Mouse (Mus musculus) T-helper 1 cell (primary cell): ENCODE data around the gene Leng1.

Experiments
- in situ Hi-C: fragments of 300-600 bp; cut with MboI, MseI; formaldehyde crosslinking; loops from one replicate; pipeline ENCODE4 v1.15.1; 2025; ENCODE audit warnings: high pct_unique_total_duplicates

Gene Leng1

DNA sequence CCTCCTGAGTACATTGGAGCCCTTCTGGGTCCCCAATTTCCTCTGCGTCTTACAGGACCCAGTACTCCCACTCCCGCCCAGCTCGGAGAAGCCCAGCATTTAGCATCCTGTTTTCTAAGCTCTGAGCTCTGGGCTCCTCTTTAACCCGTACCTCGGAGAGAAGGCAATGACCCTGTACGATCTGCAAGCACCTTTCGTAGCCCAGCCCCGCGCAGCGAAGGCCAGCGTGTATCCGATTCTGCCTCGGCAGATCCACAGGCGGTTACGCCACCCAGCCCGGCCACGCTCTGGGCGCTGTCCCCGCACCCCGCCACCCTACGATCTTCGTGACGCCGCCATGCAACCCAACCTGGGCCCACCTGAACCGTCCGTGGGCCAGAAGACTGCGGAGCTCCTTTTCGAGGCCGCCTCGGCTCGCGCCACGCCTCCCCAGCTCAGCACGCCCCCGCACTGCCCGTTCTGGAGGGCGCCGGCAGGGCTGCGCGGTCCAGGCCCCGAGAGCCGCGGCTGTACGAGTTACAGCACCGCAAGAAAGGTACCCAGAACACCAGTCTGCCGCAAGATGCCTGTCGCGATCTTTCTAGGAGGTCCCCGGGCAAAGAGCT lies 26.8 kb upstream of the Leng1 start, which contains the start of gene Tsen34:
Gene Tsen34 (plus strand): TSS at position 482 of the 605 bp plus-strand sequence.
- in situ Hi-C loops = no loop called here

DNA sequence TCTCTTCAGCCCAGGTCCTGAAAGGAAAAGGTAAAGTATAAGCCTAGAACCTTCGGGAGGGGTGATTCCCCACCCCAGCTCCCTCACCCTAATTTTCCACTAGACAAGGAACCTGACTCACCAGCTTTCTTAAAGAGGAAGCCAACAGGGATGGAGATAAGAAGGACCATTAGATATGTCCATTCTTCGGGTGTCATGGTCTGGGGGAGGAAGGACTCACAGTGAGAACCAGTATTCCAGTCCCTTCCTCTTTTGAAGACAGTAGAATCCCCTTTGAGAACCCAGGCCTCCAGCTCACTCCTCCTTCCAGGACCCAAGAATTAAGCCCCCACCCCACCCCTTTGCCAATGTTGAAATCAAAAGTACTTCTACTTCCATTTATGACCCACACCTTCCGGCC lies 26.3 kb upstream of the Leng1 start:
- in situ Hi-C loops = no loop called here

GRCm38 (mm10) chr7:3685400-3686187 lies 20.0 kb upstream of the Leng1 start:
- in situ Hi-C loops = no loop called here

DNA sequence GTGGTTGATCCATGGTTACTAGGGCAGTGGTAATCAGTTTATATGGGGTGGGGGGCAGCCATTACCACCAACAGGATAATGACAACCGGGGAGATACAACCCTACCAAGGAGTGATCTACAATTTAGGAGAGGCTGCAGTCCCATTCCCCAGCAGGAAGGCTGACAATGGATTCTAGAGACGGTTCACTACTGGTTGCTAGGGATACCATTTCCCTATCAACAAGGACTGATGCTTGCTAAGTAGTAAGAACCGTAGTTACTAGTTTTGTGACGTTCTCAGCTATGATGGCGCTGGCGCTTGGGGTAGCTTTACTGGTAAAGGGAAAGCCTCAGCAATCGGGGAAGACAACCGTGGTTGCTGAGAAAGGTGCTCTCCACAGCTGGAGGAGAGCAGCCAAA lies 19.1 kb upstream of the Leng1 start:
- in situ Hi-C loops = no loop called here

GRCm38 (mm10) chr7:3683908-3684550 lies 18.4 kb upstream of the Leng1 start:
- in situ Hi-C loops = no loop called here

GRCm38 (mm10) chr7:3677342-3677741 lies 11.7 kb upstream of the Leng1 start, which contains the start of gene Tmc4:
TSS of gene Tmc4 (minus strand) at chr7:3677553.
- in situ Hi-C loops = no loop called here

- in situ Hi-C loops = no loop called here
Observed at GRCm38 (mm10) chr7:3676371-3676770, 10.7 kb upstream of the Leng1 start.

DNA sequence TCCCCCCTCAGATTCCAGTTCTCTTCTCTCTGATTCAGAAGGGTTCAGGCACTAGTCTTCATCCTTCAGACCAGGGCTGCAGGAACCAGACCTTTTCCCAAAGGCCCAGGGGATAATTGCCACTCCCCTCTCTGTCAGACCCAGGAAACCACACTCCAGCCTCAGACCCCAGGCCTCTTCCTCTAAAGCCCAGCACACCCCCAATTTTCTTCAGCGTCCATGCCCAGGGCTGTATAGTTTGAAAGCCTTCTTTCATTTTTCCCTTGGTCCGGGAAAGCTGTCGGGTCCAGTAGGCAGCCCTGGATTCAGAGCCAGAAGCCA lies 9.5 kb upstream of the Leng1 start:
- in situ Hi-C loops = no loop called here

- in situ Hi-C loops = no loop called here
Observed at GRCm38 (mm10) chr7:3674507-3675227, 9.0 kb upstream of the Leng1 start.

GRCm38 (mm10) chr7:3666921-3667391 lies 1.3 kb upstream of the Leng1 start:
- in situ Hi-C loops = no loop called here

DNA sequence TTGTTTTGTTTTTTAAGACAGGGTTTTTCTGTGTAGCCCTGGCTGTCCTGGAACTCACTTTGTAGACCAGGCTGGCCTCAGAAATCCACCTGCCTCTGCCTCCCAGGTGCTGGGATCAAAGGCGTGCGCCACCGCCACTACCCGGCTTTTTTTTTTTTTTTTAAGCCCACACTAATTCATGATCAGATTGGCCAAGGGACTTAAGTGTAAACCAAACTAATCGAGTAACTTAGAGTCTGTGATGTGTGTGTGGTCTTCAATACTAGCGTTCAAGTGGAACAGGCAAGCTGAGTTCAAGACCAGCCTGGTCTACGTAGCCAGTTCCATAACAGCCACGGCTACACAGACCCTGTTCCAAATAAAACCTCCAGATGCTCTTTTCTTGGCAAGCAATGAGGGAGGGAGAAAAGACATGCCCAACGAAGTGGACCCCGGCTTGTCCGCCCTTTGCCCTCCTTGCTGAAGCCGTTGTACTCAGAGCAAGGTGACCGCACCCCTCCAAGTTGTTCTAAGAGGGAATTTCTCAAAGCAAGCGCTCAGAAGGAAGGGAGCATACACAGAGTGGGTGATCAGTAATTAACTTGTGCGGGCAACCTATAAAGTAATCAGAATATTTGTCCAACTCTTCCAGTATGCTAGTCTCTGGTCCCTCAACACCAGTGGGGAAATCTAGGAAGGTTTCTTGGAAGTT lies 971 bp downstream of the Leng1 start:
- in situ Hi-C loops = no loop called here

GRCm38 (mm10) chr7:3658578-3658977 lies 7.1 kb downstream of the Leng1 start:
- in situ Hi-C loops = no loop called here

DNA sequence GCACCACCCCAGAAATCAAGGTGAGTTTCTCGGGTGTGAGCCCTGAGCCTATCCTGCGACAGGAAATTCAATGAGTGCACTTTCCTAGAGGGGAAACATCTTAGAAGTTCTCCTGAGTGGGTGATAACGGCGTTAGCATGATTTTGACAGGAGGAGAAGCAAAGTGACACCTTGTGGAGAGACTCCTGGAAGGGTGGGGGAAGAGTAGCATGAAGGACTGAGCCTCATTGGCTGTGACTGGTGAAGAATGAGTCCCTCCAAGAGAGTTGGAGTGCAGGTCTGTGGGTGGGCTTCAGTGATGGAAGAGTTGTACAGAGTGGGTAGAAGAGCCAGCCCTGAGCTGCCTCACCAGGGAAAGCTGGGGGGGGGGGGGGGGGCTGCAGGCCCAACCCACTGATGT lies 8.7 kb downstream of the Leng1 start:
- in situ Hi-C loops = no loop called here

DNA sequence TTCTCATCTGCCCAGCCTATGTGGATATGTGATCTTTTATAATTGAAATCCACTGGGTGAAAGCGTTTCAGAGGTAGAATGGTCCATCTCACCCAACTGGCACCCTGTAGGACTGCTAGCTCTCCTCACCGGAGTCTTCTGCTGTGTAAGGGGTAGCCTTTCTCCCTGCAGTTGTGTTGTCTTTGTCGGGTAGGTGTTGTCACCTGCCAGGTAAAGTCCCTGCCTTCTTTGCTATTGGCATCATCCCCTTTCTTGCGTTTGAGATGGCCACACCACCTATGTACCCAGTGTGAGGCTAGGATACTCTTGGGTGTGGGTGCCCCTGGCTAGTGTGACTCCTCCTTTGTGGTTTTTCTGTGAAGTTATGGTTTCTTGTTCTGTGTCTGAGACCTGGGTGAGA lies 19.0 kb downstream of the Leng1 start:
- in situ Hi-C loops = loop anchor here (25.0 kb wide), 2 partner anchors 1016 to 1416 kb away; partner anchors contain the start of genes Ppp6r1, U2af2 and Zfp580

DNA sequence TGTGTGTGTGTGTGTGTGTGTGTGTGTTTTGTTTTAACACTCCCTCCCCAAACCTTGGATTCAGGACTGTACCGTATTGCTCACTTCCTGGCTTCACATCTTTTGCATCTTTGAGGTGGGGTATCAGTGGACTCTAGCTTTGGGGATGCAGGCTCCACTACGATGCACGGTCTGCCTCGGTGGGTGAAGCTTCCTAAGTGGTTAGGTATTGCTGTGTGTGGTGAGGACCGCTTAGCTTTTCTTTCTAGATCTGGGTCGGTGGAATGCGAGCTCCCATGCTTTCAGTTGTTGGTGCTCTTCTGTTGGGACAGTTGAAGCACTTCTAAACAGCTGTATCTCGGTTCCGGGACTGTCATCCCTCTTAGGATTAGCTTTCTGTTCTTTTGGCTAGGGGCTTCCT lies 19.5 kb downstream of the Leng1 start:
- in situ Hi-C loops = loop anchor here (25.0 kb wide), 2 partner anchors 1016 to 1416 kb away; partner anchors contain the start of genes Ppp6r1, U2af2 and Zfp580

DNA sequence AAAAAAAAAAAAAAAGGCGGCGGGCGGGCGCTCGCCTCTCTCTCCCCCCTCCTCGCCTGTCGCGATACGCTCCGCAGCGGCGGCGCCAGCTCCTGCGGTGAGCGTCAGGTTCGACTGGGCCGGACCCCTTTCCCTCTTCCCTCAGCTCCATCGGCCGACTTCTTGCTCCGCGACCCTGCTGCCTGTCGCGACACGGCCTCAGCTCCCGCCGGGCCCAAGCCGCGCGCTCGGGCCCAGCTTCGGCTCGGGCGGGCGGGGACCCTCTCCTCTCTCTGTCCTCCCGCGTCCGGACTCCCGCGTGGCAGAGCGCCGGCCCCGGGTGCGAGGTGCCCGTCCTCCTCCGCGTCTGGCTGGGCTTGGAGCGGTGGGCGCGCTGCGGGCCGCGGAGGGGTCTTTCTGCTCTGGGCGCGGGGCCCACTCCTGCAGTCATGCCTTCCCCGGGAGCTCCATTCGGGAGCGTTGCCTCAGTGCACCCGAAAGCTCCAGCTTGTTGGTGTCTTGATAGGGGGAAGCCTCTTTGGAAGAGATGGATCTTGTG lies 20.1 kb downstream of the Leng1 start:
- in situ Hi-C loops = loop anchor here (25.0 kb wide), 2 partner anchors 1017 to 1417 kb away; partner anchors contain the start of genes Ppp6r1, U2af2 and Zfp580

DNA sequence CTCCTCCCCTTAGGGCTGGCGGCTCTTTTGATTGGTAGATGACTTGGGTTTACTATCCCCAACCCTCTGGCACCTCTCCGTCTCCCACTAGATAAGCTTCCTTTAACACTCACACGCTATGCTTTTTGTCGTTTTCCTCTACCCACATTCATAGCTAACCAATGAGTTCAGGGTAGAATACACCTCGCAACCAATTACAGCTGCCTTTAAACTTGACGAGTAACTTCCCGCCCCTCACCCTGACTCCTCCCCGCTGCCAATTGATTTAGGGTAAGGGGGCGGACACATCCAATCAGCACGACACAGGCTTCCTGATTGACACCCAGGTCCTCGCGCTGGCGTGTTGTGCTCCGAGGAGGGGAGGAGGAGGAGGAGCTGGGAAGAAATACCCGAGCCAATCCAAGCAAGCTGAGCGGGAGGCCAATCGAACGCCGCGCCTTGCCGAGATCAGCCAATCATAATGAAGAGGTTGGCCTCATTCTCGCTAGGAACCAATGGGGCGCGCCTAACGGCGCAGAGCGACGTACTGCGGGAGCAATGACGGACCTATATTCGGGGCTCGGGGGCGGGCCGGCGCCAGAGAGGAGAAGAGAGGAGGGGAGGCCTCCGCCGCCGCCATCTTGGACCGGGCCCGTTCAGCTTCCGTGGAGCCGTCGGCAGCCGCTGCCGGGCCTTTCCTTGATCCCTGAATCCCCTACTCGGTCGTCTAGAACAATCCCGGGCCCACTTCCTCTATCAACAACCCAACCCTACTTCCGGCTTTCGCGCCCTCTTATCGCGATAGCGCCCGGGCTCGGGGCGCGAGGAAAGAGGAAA lies 20.8 kb downstream of the Leng1 start, which contains the start of gene Cnot3:
Gene Cnot3 (plus strand): TSS at position 597 of the 816 bp plus-strand sequence.
- in situ Hi-C loops = loop anchor here (25.0 kb wide), 2 partner anchors 1017 to 1417 kb away; partner anchors contain the start of genes Ppp6r1, U2af2 and Zfp580

DNA sequence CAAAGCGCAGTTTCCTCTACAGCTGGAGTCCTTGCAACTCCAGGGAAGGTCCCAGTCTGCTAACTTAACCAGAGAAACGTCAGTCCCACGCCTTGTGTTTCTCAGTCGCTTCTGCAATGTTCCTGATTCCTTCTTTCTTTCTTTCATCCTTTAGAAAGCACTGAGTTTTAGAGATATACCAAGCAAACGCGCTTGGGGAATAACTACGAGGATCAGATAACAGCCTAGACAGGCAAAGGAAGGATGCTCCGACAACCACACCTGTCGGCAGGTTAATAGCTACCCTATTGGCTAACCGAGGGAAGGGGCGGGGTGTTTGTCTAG lies 21.3 kb downstream of the Leng1 start:
- in situ Hi-C loops = loop anchor here (25.0 kb wide), 2 partner anchors 1018 to 1418 kb away; partner anchors contain the start of genes Ppp6r1, U2af2 and Zfp580

- in situ Hi-C loops = loop anchor here (25.0 kb wide), 2 partner anchors 1018 to 1418 kb away; partner anchors contain the start of genes Ppp6r1, U2af2 and Zfp580
Observed at GRCm38 (mm10) chr7:3643843-3644242, 21.8 kb downstream of the Leng1 start.

DNA sequence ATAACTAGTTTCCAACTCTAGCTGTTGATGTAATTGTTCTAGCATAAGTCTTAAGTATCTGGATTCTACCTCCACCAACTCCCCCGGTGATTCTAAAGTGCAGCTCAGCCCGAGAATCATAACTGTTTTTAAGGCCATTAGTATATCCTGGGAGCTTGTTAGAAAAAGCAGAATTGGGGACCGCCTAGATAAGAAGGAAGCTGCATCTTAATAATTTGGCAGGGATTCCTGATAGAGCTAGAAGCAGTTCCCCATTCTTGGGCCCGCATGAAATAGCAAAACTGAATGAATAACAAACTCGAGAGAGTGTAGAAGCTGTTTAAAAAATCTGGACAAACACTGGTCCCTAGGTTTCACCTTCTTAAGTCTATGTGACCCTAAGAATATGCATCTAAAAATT lies 22.2 kb downstream of the Leng1 start:
- in situ Hi-C loops = loop anchor here (25.0 kb wide), 2 partner anchors 1019 to 1419 kb away; partner anchors contain the start of genes Ppp6r1, U2af2 and Zfp580
